Mouse (Mus musculus): Measurements from ENCODE around the gene Specc1.
A peak's percentile ranks its signal among the peaks of the same experiment; 100 is the strongest.

DNA sequence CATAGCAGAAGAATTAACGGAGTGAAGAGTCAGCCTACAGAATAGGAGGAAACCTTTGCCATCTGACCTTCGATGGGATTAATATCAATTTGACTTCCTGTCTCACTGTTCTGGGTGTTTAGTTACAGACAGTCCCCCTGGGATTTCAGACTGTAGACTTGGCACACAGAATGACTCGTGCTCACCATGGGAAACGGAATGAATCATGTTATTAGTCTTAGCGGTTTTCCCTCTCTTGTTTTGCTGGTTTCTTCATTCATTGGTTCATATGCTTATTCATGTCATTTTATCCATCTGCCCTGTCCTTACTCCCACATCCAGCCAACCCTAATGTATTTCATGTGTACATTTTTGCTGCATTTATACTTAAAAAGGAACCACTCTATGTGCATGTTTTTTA lies 14.3 kb downstream of the Specc1 start:
- TF ChIP-seq MAX (IDR thresholded peaks at IDR 0.05; ENCODE audit: low read length) (no peak), NRF1 (IDR thresholded peaks at IDR 0.05; ENCODE audit: low read depth, low read length) (no peak), USF1 (IDR thresholded peaks at IDR 0.05; ENCODE audit: low read depth, low read length) (no peak), CTCF (conservative IDR thresholded peaks at IDR 0.05 in 1 of 2, IDR thresholded peaks at IDR 0.05 in 1 of 2; ENCODE audit: low read depth in 2 of 2, low read length in 2 of 2) (no peak), EP300 (IDR thresholded peaks at IDR 0.05; ENCODE audit: low read length) (peak; percentile 73)

Data from CH12.LX (cell line).